Mouse (Mus musculus) adrenal gland, postnatal 10 days (tissue): ENCODE measurements around the gene Zfp346. TPM values are rescaled to one million over a fixed set of nuclear protein-coding genes. Genes with fewer than 3 reads are reported as not detected.

ENCODE experiments used
- total RNA-seq, 2 experiments: library from RNA; stranded (reverse); gene quantifications; 2 replicates each; pipeline ENCODE4 v1.2.3; 2021

Zfp346 gene
- total RNA-seq, 2 experiments from 2014 or later = 32.3 to 40.5 TPM

Other genes starting within 250 kb of the Zfp346 start
- 1 to 10 TPM; 6.5 to 8.8 TPM for gene Unc5a, start 155.9 kb upstream of the Zfp346 start, total RNA-seq
- 1 to 10 TPM; 1.7 to 2.0 TPM for gene Hk3, start 83.9 kb upstream of the Zfp346 start, total RNA-seq
- 10 to 100 TPM; 26.0 to 27.6 TPM for gene Uimc1, start 5.0 kb upstream of the Zfp346 start, total RNA-seq
- not detected for gene Gm17617, start 28.2 kb downstream of the Zfp346 start, total RNA-seq
- 10 to 100 TPM; 22.3 to 28.2 TPM for gene Fgfr4, start 47.3 kb downstream of the Zfp346 start, total RNA-seq
- gene Nsd1, start 104.5 kb downstream of the Zfp346 start, total RNA-seq = 100 to 1,000 TPM in 1 of 2 experiments, 10 to 100 TPM in 1; 99.2 to 130 TPM
- gene Prelid1, start 215.2 kb downstream of the Zfp346 start, total RNA-seq = 100 to 1,000 TPM; 168 to 185 TPM
- gene Rab24, start 216.6 kb downstream of the Zfp346 start, total RNA-seq = 10 to 100 TPM; 54.8 to 67.8 TPM
- gene Mxd3, start 224.5 kb downstream of the Zfp346 start, total RNA-seq = 10 to 100 TPM; 11.0 to 12.8 TPM